In the genomic region with DNA sequence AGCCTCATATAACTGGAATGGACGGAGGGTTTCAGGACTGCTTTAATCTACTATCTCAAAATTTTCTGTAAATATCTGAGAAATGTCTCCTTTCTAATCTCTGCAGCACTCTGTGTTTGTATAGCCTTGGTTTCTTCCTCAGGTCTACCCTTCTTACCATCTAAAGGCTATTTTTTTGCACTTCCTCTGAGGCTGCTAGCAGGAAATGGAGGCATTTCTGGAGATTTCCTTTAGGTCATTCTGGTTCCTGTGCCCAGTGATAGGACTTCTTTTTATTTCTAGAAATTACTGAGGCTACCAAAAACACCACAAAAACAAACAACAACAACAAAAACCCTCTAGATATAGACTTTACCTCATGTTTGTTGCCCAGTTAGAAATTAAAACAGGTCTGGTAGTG, we compare ENCODE assay signal across 20 mouse cellular contexts. TPM values are rescaled to one million over a fixed set of nuclear protein-coding genes. Genes with fewer than 3 reads are reported as not detected.
DNase-seq lines count a peak whose midpoint lies in the region; ATAC-seq and TF ChIP-seq lines count a peak whose summit lies in the region.
"Had no signal": no experiment of that assay in that cellular context is flagged by ENCODE, and none has a peak within 500 bp of the region (broad histone marks: within the 10 kb centered on the region; RNA-seq: fewer than 3 reads in every experiment).

No protein-coding gene starts in this region.

- DNase-seq in heart, adult 9 months (ENCODE audit: low spot score in 2 of 2): no peak
- no peak for DNase-seq in kidney, adult 8-10 months
- DNase-seq in left cerebral cortex, adult 11 months (ENCODE audit: low spot score): no peak
- DNase-seq: adrenal gland, adult 8-10 months; cerebellum, adult 9-10 months; gastrocnemius, postnatal 25 days; layer of hippocampus, postnatal 36 days; lung, adult 18-20 months; lung, postnatal 10 days had no signal

- H3K27ac ChIP-seq in heart, embryonic 15.5 days: peak overlapping the region; percentile 23; the same call in 1 of the 2 replicates
- H3K27ac ChIP-seq in kidney, embryonic 15.5 days: peak overlapping the region; percentile 52
- H3K27ac ChIP-seq in bone marrow macrophage, adult 2 months (ENCODE audit: insufficient read depth, low read depth, low read length): peak overlapping the region; percentile 58
- 0 out of 2 replicates have a peak overlapping the region, but pooled peaks have one; percentile 5 for H3K27ac ChIP-seq in embryonic facial prominence, embryonic 15.5 days (replicated peaks)
- H3K27ac ChIP-seq: forebrain, embryonic 12.5 days; hindbrain, embryonic 12.5 days; limb, embryonic 13.5 days had no signal

- no peak overlapping the region for H3K4me3 ChIP-seq in heart, embryonic 15.5 days
- no peak overlapping the region for H3K4me3 ChIP-seq in kidney, embryonic 15.5 days (replicated peaks)
- H3K4me3 ChIP-seq in bone marrow macrophage, adult 2 months (ENCODE audit: insufficient read depth, low read length): no peak overlapping the region
- no peak overlapping the region for H3K4me3 ChIP-seq in embryonic facial prominence, embryonic 15.5 days (replicated peaks)
- H3K4me3 ChIP-seq: erythroblast, embryonic 14.5 days; forebrain, embryonic 12.5 days; hindbrain, embryonic 12.5 days; limb, embryonic 13.5 days had no signal

- no peak for ATAC-seq in heart, embryonic 15.5 days (replicated peaks; ENCODE audit: insufficient number of reproducible peaks, insufficient read depth, low FRiP score, low read depth)
- no peak for ATAC-seq in kidney, embryonic 15.5 days (replicated peaks; ENCODE audit: low FRiP score)
- no peak for ATAC-seq in embryonic facial prominence, embryonic 15.5 days (ENCODE audit: insufficient number of reproducible peaks, low FRiP score, low TSS enrichment, low read depth)
- ATAC-seq: activated CD4-positive, CD25-positive, alpha-beta regulatory T cell, adult 4 months; intestine, postnatal 0 days had no signal

- no peaks in the 10 kb centered on the region for H3K36me3 ChIP-seq in heart, embryonic 15.5 days
- no peaks in the 10 kb centered on the region for H3K36me3 ChIP-seq in kidney, embryonic 15.5 days
- H3K36me3 ChIP-seq in embryonic facial prominence, embryonic 15.5 days: no peaks in the 10 kb centered on the region
- H3K36me3 ChIP-seq: forebrain, embryonic 12.5 days; hindbrain, embryonic 12.5 days; limb, embryonic 13.5 days had no signal

- peaks cover 20% of the 10 kb centered on the region for H3K4me1 ChIP-seq in heart, embryonic 15.5 days (replicated peaks)
- peaks cover 33% of the 10 kb centered on the region for H3K4me1 ChIP-seq in kidney, embryonic 15.5 days
- H3K4me1 ChIP-seq in bone marrow macrophage, adult 2 months (ENCODE audit: control insufficient read depth, insufficient read depth, low read length): peaks cover 29% of the 10 kb centered on the region
- peaks cover 16% of the 10 kb centered on the region for H3K4me1 ChIP-seq in embryonic facial prominence, embryonic 15.5 days

- TF ChIP-seq CTCF in bone marrow macrophage, adult 2 months (IDR thresholded peaks at IDR 0.05; ENCODE audit: low read depth, low read length): no peak

- no peaks in the 10 kb centered on the region for H3K9me3 ChIP-seq in heart, embryonic 15.5 days (replicated peaks)
- H3K9me3 ChIP-seq in kidney, embryonic 15.5 days (replicated peaks): no peaks in the 10 kb centered on the region
- no peaks in the 10 kb centered on the region for H3K9me3 ChIP-seq in embryonic facial prominence, embryonic 15.5 days (replicated peaks)
- H3K9me3 ChIP-seq: forebrain, embryonic 12.5 days; hindbrain, embryonic 12.5 days; limb, embryonic 13.5 days had no signal

- H3K9ac ChIP-seq in heart, embryonic 15.5 days: no peak overlapping the region
- H3K9ac ChIP-seq in kidney, embryonic 15.5 days: no peak overlapping the region
- no peak overlapping the region for H3K9ac ChIP-seq in embryonic facial prominence, embryonic 15.5 days
- H3K9ac ChIP-seq: forebrain, embryonic 12.5 days; hindbrain, embryonic 12.5 days; limb, embryonic 13.5 days had no signal

- no peak for TF ChIP-seq POLR2A in bone marrow macrophage, adult 2 months (IDR thresholded peaks at IDR 0.05; ENCODE audit: borderline replicate concordance, low read depth, low read length)

- H3K27me3 ChIP-seq in heart, embryonic 15.5 days: no peaks in the 10 kb centered on the region
- no peaks in the 10 kb centered on the region for H3K27me3 ChIP-seq in kidney, embryonic 15.5 days
- H3K27me3 ChIP-seq in embryonic facial prominence, embryonic 15.5 days: no peaks in the 10 kb centered on the region
- H3K27me3 ChIP-seq: forebrain, embryonic 12.5 days; hindbrain, embryonic 12.5 days; limb, embryonic 13.5 days had no signal

- WGBS in heart, embryonic 15.5 days: 61% methylated on average over 1 of the region's 1 CpGs
- WGBS in kidney, embryonic 15.5 days: 73% methylated on average over 1 of the region's 1 CpGs
- WGBS in embryonic facial prominence, embryonic 15.5 days: 85% methylated on average over 1 of the region's 1 CpGs

- H3K4me2 ChIP-seq in heart, embryonic 15.5 days: no peak overlapping the region
- no peak overlapping the region for H3K4me2 ChIP-seq in kidney, embryonic 15.5 days
- H3K4me2 ChIP-seq in embryonic facial prominence, embryonic 15.5 days (replicated peaks): no peak overlapping the region
- H3K4me2 ChIP-seq: forebrain, embryonic 12.5 days; hindbrain, embryonic 12.5 days; limb, embryonic 13.5 days; midbrain, embryonic 11.5 days had no signal

RNA-seq across cellular contexts. Expression of a gene that starts 4.3 kb away (rescaled TPM):
- polyA plus RNA-seq in heart, embryonic 15.5 days (2015; fragmentation: Nextera tagmentation; extraction: Ambion mirVana): 43.3 and 48.2 TPM in 2 replicates
- 35.2 and 36.3 TPM in 2 replicates for polyA plus RNA-seq in kidney, embryonic 15.5 days (2015; fragmentation: Nextera tagmentation; extraction: Ambion mirVana)
- 29.9 and 31.6 TPM in 2 replicates for polyA plus RNA-seq in bone marrow macrophage, adult 2 months (2012; ENCODE audit: insufficient read depth, insufficient read length, missing spikeins)
- polyA plus RNA-seq in embryonic facial prominence, embryonic 15.5 days (2015; fragmentation: Nextera tagmentation; extraction: Ambion mirVana): 29.5 and 29.6 TPM in 2 replicates

Comparison
In these comparisons a context has a peak if more than half of its experiments do, and no peak if none do; other contexts are left out.
1. H3K27ac ChIP-seq: peak in every context shown above with its lines; median percentile 58 in bone marrow macrophage, adult 2 months; 52 in kidney, embryonic 15.5 days; 23 in heart, embryonic 15.5 days; 5 in embryonic facial prominence, embryonic 15.5 days.